Mouse (Mus musculus): Measurements from ENCODE around the gene Slc37a2. TPM values are rescaled to one million over a fixed set of nuclear protein-coding genes. Genes with fewer than 3 reads are reported as not detected.

The Slc37a2 gene
- 1.1 and 1.3 TPM in 2 replicates for polyA plus RNA-seq (2012; rRNA removed)

GRCm38 (mm10) chr9:37255149-37255888 lies at the start of gene Slc37a2:
TSS of gene Slc37a2 (minus strand) at chr9:37255738.

GRCm38 (mm10) chr9:37207929-37208411 lies 47.6 kb downstream of the Slc37a2 start, which contains the start of gene Tmem218:
TSS of gene Tmem218 (plus strand) at chr9:37208223.

Other genes starting within 250 kb of the Slc37a2 start
- 0.43 and 0.50 TPM in 2 replicates for gene Pknox2, start 108.3 kb downstream of the Slc37a2 start, polyA plus RNA-seq (2012; rRNA removed)
- gene Tmem218, start 47.5 kb downstream of the Slc37a2 start, polyA plus RNA-seq (2012; rRNA removed) = 1.7 TPM in 2 replicates
- 0.83 and 0.94 TPM in 2 replicates for gene Ccdc15, start 92.7 kb upstream of the Slc37a2 start, polyA plus RNA-seq (2012; rRNA removed)
- gene Hepacam, start 111.6 kb upstream of the Slc37a2 start, polyA plus RNA-seq (2012; rRNA removed) = 0.01 TPM in 2 replicates
- gene Robo4, start 146.2 kb upstream of the Slc37a2 start, polyA plus RNA-seq (2012; rRNA removed) = 2.3 and 2.6 TPM in 2 replicates
- gene Robo3, start 177.5 kb upstream of the Slc37a2 start, polyA plus RNA-seq (2012; rRNA removed) = 0.29 and 0.43 TPM in 2 replicates
- 9.9 and 11.4 TPM in 2 replicates for gene Msantd2, start 233.6 kb upstream of the Slc37a2 start, polyA plus RNA-seq (2012; rRNA removed)

Data from liver, embryonic 18 days (tissue).